Mouse (Mus musculus) lung, embryonic 14.5 days (tissue): ENCODE data around the gene Lrrc58. TPM values are rescaled to one million over a fixed set of nuclear protein-coding genes. Genes with fewer than 3 reads are reported as not detected.

Experiments
- ATAC-seq: fragments of 200-750 bp; cut with Nextera tagmentation; 2 replicates; pipeline ENCODE4 v1.8.0; 2017; ENCODE audit warnings: mild to moderate bottlenecking, moderate TSS enrichment, moderate library complexity; ENCODE audit not compliant: insufficient read depth
- DNase-seq: peaks from one replicate; pipeline ENCODE4 v3.0.0-alpha.2; 2015
- H3K27ac ChIP-seq: fragments of 300-500 bp; sonication (generic); 2 replicates; pipeline ENCODE4 v1.5.1; 2014; ENCODE audit warnings: low read depth, mild to moderate bottlenecking, moderate library complexity
- H3K27me3 ChIP-seq: fragments of 300-500 bp; sonication (generic); 2 replicates; pipeline ENCODE4 v1.6.1; 2014; ENCODE audit warnings: low read length, control low read depth; ENCODE audit not compliant: insufficient read depth
- H3K36me3 ChIP-seq: fragments of 300-500 bp; sonication (generic); 2 replicates; pipeline ENCODE4 v1.6.1; 2014; ENCODE audit warnings: control low read depth; ENCODE audit not compliant: insufficient read depth
- H3K4me1 ChIP-seq: fragments of 300-500 bp; sonication (generic); 2 replicates; pipeline ENCODE4 v1.6.1; 2014; ENCODE audit warnings: antibody characterized with exemption, control low read depth; ENCODE audit not compliant: insufficient read depth
- H3K4me2 ChIP-seq: fragments of 300-500 bp; sonication (generic); 2 replicates; pipeline ENCODE4 v1.6.1; 2014; ENCODE audit warnings: mild to moderate bottlenecking
- H3K4me3 ChIP-seq: fragments of 300-500 bp; sonication (generic); 2 replicates; pipeline ENCODE4 v1.5.1; 2014; ENCODE audit warnings: low read depth, low read length
- H3K9ac ChIP-seq: fragments of 300-500 bp; sonication (generic); 2 replicates; pipeline ENCODE4 v1.6.1; 2014
- H3K9me3 ChIP-seq: fragments of 300-500 bp; sonication (generic); 2 replicates; pipeline ENCODE4 v1.6.1; 2016; ENCODE audit warnings: low read depth, low read length, control low read depth
- CTCF ChIP-seq: IDR thresholded peaks from 2 replicates; pipeline ENCODE4 v1.5.1; 2016; ENCODE audit warnings: antibody characterized with exemption, low read depth
- WGBS: fragments of 180-500 bp; shearing (Covaris S2); extraction: QIAGEN DNeasy Blood & Tissue Kit; methylation state at CpG from one replicate; pipeline ENCODE4 v1.1.7; 2014; 5-methylcytosine and 5-hydroxymethylcytosine counted together
- polyA plus RNA-seq: library from polyadenylated mRNA; unstranded; fragments of >200 nt; fragmentation: Nextera tagmentation; extraction: Ambion mirVana; gene quantifications from 2 replicates; pipeline ENCODE4 v1.2.1, GENCODE M21; 2014

The Lrrc58 gene
- 73.9 and 78.4 TPM in 2 replicates for polyA plus RNA-seq

DNA sequence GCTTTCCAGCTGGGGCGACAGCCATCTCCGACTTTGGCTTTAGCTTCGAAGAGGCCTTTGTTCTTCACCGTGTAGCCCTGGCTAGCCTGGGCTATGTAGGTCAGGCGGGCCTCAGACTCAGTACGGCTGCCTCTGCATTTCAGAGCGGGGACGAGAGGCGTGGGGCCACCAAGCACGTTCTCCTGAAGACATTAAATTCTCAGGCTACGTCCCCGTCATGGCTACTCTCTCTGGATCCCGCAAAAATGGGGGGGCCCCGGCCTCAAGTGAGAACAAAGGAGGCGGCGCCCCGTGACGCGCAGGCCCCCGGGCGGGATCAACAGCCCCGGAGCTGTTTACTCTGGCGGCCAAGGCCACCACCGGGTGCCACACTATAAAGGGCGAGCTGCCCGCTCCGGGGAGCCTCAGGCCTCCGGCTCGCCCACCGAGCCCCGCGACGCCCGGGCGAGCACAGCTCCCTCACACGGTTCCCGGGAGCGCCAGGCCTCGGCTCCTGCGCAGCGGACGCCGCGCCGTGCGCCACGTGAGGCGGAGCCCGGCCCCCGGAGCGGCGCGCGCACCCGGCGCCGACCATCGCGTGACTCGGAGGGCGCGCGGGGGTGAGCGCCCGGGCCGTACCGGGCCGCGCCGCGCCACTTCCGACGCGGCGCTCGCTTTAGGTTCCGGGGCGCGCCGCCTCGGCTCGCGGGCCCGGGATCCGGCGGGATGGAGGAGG is at the start of gene Lrrc58:
Gene Lrrc58 (plus strand): TSS at position 599 of the 715 bp plus-strand sequence.
- Histone ChIP-seq H3K4me2 (peak within 1 kb of the TSS; percentile 78), H3K27ac (peak within 1 kb of the TSS; percentile 99), H3K27me3 (no peaks in the 10 kb centered on the region), H3K36me3 (no peaks in the 10 kb centered on the region), H3K9me3 (no peaks in the 10 kb centered on the region), H3K4me1 (peaks cover 18% of the 10 kb centered on the region), H3K9ac (peak within 1 kb of the TSS; percentile 98), H3K4me3 (peak within 1 kb of the TSS; percentile 98)
- ATAC-seq = peak; percentile 96
- TF ChIP-seq CTCF = no peak
- 1% methylated on average over 86 of the region's 86 CpGs for WGBS
- peak; percentile 93 for DNase-seq

GRCm38 (mm10) chr16:37823949-37824348 is 44.2 kb upstream of the Lrrc58 start:
- no peak for DNase-seq
- no peak overlapping the region for H3K9ac ChIP-seq
- 62% methylated on average over 5 of the region's 5 CpGs for WGBS
- no peak overlapping the region for H3K27ac ChIP-seq
- no peak overlapping the region for H3K4me3 ChIP-seq
- H3K9me3 ChIP-seq = no peaks in the 10 kb centered on the region; the same call in 1 of the 2 replicates
- H3K4me1 ChIP-seq = no peaks in the 10 kb centered on the region
- no peak overlapping the region for H3K4me2 ChIP-seq
- no peaks in the 10 kb centered on the region for H3K27me3 ChIP-seq
- TF ChIP-seq CTCF = no peak
- ATAC-seq = no peak
- H3K36me3 ChIP-seq = peaks cover 95% of the 10 kb centered on the region

GRCm38 (mm10) chr16:37824778-37825505 is 43.2 kb upstream of the Lrrc58 start:
- 84% methylated on average over 12 of the region's 12 CpGs for WGBS
- no peak for TF ChIP-seq CTCF
- Histone ChIP-seq H3K4me1 (no peaks in the 10 kb centered on the region), H3K27ac (no peak overlapping the region), H3K9me3 (no peaks in the 10 kb centered on the region), H3K4me2 (no peak overlapping the region), H3K9ac (no peak overlapping the region), H3K27me3 (no peaks in the 10 kb centered on the region), H3K4me3 (no peak overlapping the region), H3K36me3 (peaks cover 95% of the 10 kb centered on the region)
- DNase-seq (no peak), ATAC-seq (no peak)

- H3K36me3 ChIP-seq = peaks cover 95% of the 10 kb centered on the region
- TF ChIP-seq CTCF = no peak
Measured at GRCm38 (mm10) chr16:37826286-37826685, 41.9 kb upstream of the Lrrc58 start.

DNA sequence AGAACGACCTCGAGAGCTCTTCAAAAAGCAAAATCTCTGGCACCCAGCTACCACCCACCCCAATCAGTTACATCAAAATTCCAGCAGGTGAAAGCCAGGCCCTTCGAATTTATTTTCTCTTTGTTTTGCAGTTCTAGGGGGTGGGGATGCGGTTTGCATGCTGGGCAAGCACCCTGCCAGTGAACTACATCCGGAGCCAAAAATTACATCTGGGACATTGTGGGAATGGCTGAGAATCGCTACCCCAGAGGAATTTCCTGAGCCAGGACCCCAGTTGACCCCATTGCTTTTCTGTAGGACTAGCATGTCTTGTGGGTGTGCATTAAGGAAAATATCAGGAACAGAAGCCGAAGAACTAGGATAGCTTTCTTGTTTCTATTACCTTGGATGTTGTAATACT is 37.1 kb upstream of the Lrrc58 start:
- H3K36me3 ChIP-seq = peaks cover 93% of the 10 kb centered on the region
- no peaks in the 10 kb centered on the region for H3K4me1 ChIP-seq
- H3K4me2 ChIP-seq = no peak overlapping the region
- 78% methylated on average over 7 of the region's 7 CpGs for WGBS
- H3K4me3 ChIP-seq = no peak overlapping the region
- no peak overlapping the region for H3K9ac ChIP-seq
- H3K27ac ChIP-seq = no peak overlapping the region
- no peak for DNase-seq
- ATAC-seq = no peak
- H3K9me3 ChIP-seq = no peaks in the 10 kb centered on the region
- H3K27me3 ChIP-seq = no peaks in the 10 kb centered on the region
- no peak for TF ChIP-seq CTCF

More at GRCm38 (mm10) chr16:37826286-37826685, 41.9 kb upstream of the Lrrc58 start:
- no peak overlapping the region for H3K4me2 ChIP-seq
- H3K9ac ChIP-seq = no peak overlapping the region
- no peaks in the 10 kb centered on the region for H3K4me1 ChIP-seq
- H3K27me3 ChIP-seq = no peaks in the 10 kb centered on the region
- ATAC-seq (no peak), DNase-seq (no peak)
- no peak overlapping the region for H3K4me3 ChIP-seq
- H3K9me3 ChIP-seq = no peaks in the 10 kb centered on the region
- H3K27ac ChIP-seq = no peak overlapping the region
- WGBS = 89% methylated on average over 3 of the region's 3 CpGs

DNA sequence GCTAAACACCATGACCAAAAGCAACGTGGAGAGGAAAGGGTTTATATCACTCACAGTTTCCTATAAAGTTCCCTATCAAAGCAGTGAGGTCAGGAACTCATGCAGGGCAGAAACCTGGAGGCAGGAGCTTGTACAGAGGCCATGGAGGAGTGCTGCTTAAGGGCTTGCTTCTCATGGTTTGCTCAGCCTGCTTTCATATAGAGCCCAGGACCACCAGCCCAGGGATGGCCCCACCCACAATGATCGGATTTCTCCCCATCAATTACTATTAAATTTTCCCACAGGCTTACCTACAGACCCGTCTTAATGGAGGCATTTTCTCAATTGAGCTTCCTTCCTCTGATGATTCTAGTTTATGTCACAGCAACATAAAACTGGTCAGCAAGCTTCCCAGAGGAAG is 30.6 kb upstream of the Lrrc58 start:
- H3K4me1 ChIP-seq = no peaks in the 10 kb centered on the region
- peaks cover 34% of the 10 kb centered on the region for H3K36me3 ChIP-seq
- no peak overlapping the region for H3K9ac ChIP-seq
- 56% methylated on average over 3 of the region's 3 CpGs for WGBS
- H3K4me3 ChIP-seq = no peak overlapping the region
- no peaks in the 10 kb centered on the region for H3K9me3 ChIP-seq
- H3K27ac ChIP-seq = no peak overlapping the region
- DNase-seq (no peak), ATAC-seq (no peak; the same call in 1 of the 2 replicates)
- no peaks in the 10 kb centered on the region for H3K27me3 ChIP-seq
- no peak overlapping the region for H3K4me2 ChIP-seq
- TF ChIP-seq CTCF = no peak

DNA sequence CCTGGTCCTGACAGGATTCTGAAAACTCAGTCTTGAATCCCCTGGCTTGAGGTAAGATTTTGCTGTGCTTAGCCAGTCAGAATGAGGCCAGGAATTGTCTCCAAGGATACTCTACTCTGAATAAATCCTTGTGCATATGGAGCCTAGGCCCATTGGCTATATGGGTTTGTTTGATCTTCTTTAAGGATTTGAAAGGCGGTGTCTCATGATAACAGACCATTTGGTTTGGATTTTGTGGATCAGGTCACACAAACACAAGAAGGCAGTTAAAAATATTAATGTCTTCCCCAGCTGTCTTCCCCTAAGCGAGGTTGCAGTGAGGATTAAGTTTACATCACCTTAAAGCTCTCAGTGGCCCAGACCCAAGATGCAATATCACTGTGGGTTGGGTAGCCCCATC is 25.8 kb upstream of the Lrrc58 start:
- ATAC-seq (0 out of 2 replicates have a peak, but pooled peaks have one; percentile 23), DNase-seq (no peak)
- Histone ChIP-seq H3K4me2 (no peak overlapping the region), H3K4me3 (no peak overlapping the region), H3K27ac (no peak overlapping the region), H3K9me3 (no peaks in the 10 kb centered on the region), H3K36me3 (no peaks in the 10 kb centered on the region), H3K9ac (no peak overlapping the region), H3K4me1 (peaks cover 8% of the 10 kb centered on the region), H3K27me3 (no peaks in the 10 kb centered on the region)
- WGBS = 40% methylated on average over 2 of the region's 2 CpGs
- no peak for TF ChIP-seq CTCF
